Comparison of ENCODE assay signal across 8 mouse cellular contexts in the genomic region with DNA sequence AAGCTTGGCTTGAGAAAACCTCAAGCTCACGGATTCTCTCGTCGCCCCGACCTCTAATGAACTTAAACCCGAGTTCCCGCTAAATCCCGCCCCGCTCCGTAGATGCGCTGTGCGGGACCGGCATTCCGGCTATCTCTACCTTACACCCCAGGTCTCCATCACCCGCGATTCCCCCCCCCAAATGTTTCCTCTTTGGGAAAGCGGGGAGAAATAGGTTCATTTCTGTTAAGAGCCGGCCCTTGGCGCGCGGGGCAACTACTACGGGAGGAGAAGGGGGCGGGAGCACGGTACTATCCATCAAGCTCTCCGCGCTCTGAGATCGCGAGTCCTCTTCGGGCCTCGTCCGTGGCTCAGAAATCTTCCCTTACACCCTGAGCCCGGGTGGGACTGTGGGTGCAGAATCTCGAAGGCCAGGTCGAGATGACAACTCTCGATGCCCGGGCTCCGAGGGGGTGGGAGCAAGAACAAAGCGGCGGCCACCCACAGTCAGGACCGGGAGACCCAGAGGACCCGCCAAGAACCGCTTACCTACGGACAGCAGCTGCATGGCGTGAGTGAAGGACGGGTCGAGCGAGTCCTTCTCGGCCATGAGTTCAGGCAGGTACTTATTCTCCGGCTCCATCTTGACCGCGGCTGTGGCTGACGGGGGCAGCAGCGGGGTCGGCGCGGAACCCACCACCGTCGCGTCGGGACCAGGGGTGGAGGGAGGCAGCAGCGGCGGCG. TPM values are rescaled to one million over a fixed set of nuclear protein-coding genes. Genes with fewer than 3 reads are reported as not detected.
DNase-seq lines count a peak whose midpoint lies in the region; ATAC-seq and TF ChIP-seq lines count a peak whose summit lies in the region.

No protein-coding gene starts in this region.

- TF ChIP-seq CTCF in cortical plate, adult 2 months (IDR thresholded peaks at IDR 0.05; ENCODE audit: extremely low read depth, insufficient read depth, low read length), result no peak

- peak; percentile 61 for DNase-seq in adipocyte (ENCODE audit: low spot score)
- DNase-seq in gastrocnemius, adult 8-10 months (ENCODE audit: low spot score in 2 of 2), result peak; percentile 6 to 16
- DNase-seq in induced T-regulatory cell, adult 2 months (ENCODE audit: low read depth), result peak; percentile 70
- peak; percentile 26 to 39 for DNase-seq in left cerebral cortex, postnatal 36 days (ENCODE audit: low spot score in 2 of 2)
- peak; percentile 56 for DNase-seq in right cerebral cortex, postnatal 25 days

- peak overlapping the region; percentile 97 for H3K27ac ChIP-seq in cortical plate, adult 2 months (ENCODE audit: insufficient read depth, low read length)

- peak overlapping the region; percentile 93 for H3K4me3 ChIP-seq in cortical plate, adult 2 months (ENCODE audit: insufficient read depth, low read length)

- no peak for TF ChIP-seq POLR2A in cortical plate, adult 2 months (IDR thresholded peaks at IDR 0.05; ENCODE audit: extremely low read depth, insufficient read depth, low read length)

- ATAC-seq in megakaryocyte-erythroid progenitor cell, adult 5-6 weeks (replicated peaks; ENCODE audit: low FRiP score, low TSS enrichment, poor library complexity, severe bottlenecking), result peak; percentile 51
- no peak for ATAC-seq in activated CD4-positive, CD25-positive, alpha-beta regulatory T cell, adult 4 months

- intact Hi-C loops in left cerebral cortex, postnatal 36 days (cut with DNase I), result loop anchor here (5.0 kb wide), 1 partner anchor 39 kb away; no protein-coding TSS in a partner anchor

- peaks cover 2% of the 10 kb centered on the region for H3K4me1 ChIP-seq in cortical plate, adult 2 months (ENCODE audit: control insufficient read depth, insufficient read depth, low read length)

RNA-seq across cellular contexts. Expression of a gene that starts 0.7 kb away (rescaled TPM):
- polyA plus RNA-seq in cortical plate, adult 2 months (2012; rRNA removed), result 33.4 and 34.2 TPM in 2 replicates
- total RNA-seq in gastrocnemius, adult 8-10 months (2022), result 10 to 100 TPM; 20.2 to 24.6 (median 23.2) TPM
- 10 to 100 TPM; 85.2 to 94.1 TPM for total RNA-seq in left cerebral cortex, postnatal 36 days (2021)
- total RNA-seq in megakaryocyte-erythroid progenitor cell, adult 5-6 weeks (2014; fragmentation: Nextera tagmentation), result 99.6 and 107 TPM in 2 replicates
- 103 and 112 TPM in 2 replicates for total RNA-seq in megakaryocyte-erythroid progenitor cell, adult 5-6 weeks (2017)
- polyA plus RNA-seq in activated CD4-positive, CD25-positive, alpha-beta regulatory T cell, adult 4 months (2017; shearing (Covaris generic)), result 10 to 100 TPM; 34.4 to 34.7 TPM

RNA-seq across cellular contexts. Expression of a gene that starts 44.8 kb away (rescaled TPM):
- 20.2 and 21.1 TPM in 2 replicates for polyA plus RNA-seq in cortical plate, adult 2 months (2012; rRNA removed)
- 1 to 10 TPM; 1.8 to 4.9 (median 3.3) TPM for total RNA-seq in gastrocnemius, adult 8-10 months (2022)
- 10 to 100 TPM; 10.3 to 18.0 TPM for total RNA-seq in left cerebral cortex, postnatal 36 days (2021)
- 26.6 and 31.7 TPM in 2 replicates for total RNA-seq in megakaryocyte-erythroid progenitor cell, adult 5-6 weeks (2014; fragmentation: Nextera tagmentation)
- total RNA-seq in megakaryocyte-erythroid progenitor cell, adult 5-6 weeks (2017), result 6.0 and 7.6 TPM in 2 replicates
- 10 to 100 TPM in 1 of 2 experiments, 1 to 10 TPM in 1; 7.6 to 15.6 TPM for polyA plus RNA-seq in activated CD4-positive, CD25-positive, alpha-beta regulatory T cell, adult 4 months (2017; shearing (Covaris generic))

Comparison
In these comparisons a context has a peak if more than half of its experiments do, and no peak if none do; other contexts are left out.
1. DNase-seq: peak in every context shown above with its lines; median percentile 70 in induced T-regulatory cell, adult 2 months; 61 in adipocyte; 56 in right cerebral cortex, postnatal 25 days; 32 in left cerebral cortex, postnatal 36 days; 11 in gastrocnemius, adult 8-10 months.